In the genomic region with DNA sequence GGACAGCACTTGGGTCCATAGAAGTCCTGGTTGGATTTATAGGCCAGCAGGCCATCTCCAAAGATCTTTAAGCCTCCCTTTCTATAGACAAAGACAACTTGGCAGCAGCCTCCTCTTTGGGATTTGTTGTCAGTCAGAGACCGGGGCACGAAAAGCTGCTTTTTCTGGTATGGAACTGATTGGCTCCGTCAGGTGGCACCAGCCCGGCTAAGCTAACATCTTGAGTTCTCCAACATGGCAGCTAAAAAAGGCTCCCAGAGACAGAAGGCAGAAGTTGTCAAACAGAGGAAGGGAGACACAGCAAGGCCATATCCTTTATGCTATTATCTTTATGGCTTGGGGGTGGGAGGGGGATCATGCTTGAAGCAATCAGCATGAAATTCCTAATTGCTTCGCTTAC, we compare ENCODE assay signal across 15 mouse cellular contexts.
DNase-seq lines count a peak whose midpoint lies in the region; ATAC-seq lines count a peak whose summit lies in the region.
"Had no signal": no experiment of that assay in that cellular context is flagged by ENCODE, and none has a peak within 500 bp of the region (broad histone marks: within the 10 kb centered on the region; RNA-seq: fewer than 3 reads in every experiment).

No protein-coding gene starts in this region.

- H3K4me3 ChIP-seq in forebrain, embryonic 10.5 days, result peak overlapping the region; percentile 1; the same call in 1 of the 2 replicates
- no peak overlapping the region for H3K4me3 ChIP-seq in forebrain, embryonic 16.5 days (replicated peaks; ENCODE audit: low read length)
- no peak overlapping the region for H3K4me3 ChIP-seq in midbrain, embryonic 10.5 days
- H3K4me3 ChIP-seq in midbrain, embryonic 16.5 days (ENCODE audit: low read depth, low read length), result no peak overlapping the region
- no peak overlapping the region for H3K4me3 ChIP-seq in midbrain, embryonic 11.5 days (ENCODE audit: low read depth, low read length)
- H3K4me3 ChIP-seq: heart, adult 2 months; hindbrain, embryonic 15.5 days had no signal

- no peaks in the 10 kb centered on the region for H3K9me3 ChIP-seq in forebrain, embryonic 10.5 days
- no peaks in the 10 kb centered on the region for H3K9me3 ChIP-seq in forebrain, embryonic 16.5 days (ENCODE audit: control insufficient read depth, low read length)
- no peaks in the 10 kb centered on the region for H3K9me3 ChIP-seq in midbrain, embryonic 10.5 days (replicated peaks)
- H3K9me3 ChIP-seq in midbrain, embryonic 16.5 days (replicated peaks; ENCODE audit: control insufficient read depth, low read length, poor library complexity, severe bottlenecking), result no peaks in the 10 kb centered on the region
- no peaks in the 10 kb centered on the region for H3K9me3 ChIP-seq in midbrain, embryonic 11.5 days (ENCODE audit: control insufficient read depth, low read length)
- H3K9me3 ChIP-seq: hindbrain, embryonic 15.5 days had no signal

- no peak overlapping the region for H3K27ac ChIP-seq in forebrain, embryonic 10.5 days
- no peak overlapping the region for H3K27ac ChIP-seq in forebrain, embryonic 16.5 days (ENCODE audit: low read length)
- peak overlapping the region; percentile 55 for H3K27ac ChIP-seq in midbrain, embryonic 10.5 days (replicated peaks)
- no peak overlapping the region; the same call in 1 of the 2 replicates for H3K27ac ChIP-seq in midbrain, embryonic 16.5 days (ENCODE audit: low read length)
- H3K27ac ChIP-seq in midbrain, embryonic 11.5 days (ENCODE audit: low read depth, low read length), result no peak overlapping the region; the same call in 1 of the 2 replicates
- H3K27ac ChIP-seq: heart, adult 2 months; liver, embryonic 14.5 days had no signal

- no peak for DNase-seq in forebrain, embryonic 10.5 days (ENCODE audit: extremely low spot score, low spot score)
- no peak for DNase-seq in midbrain, embryonic 10.5 days (ENCODE audit: low spot score)
- DNase-seq in midbrain, embryonic 11.5 days (ENCODE audit: low spot score, missing footprints), result peak; percentile 87
- no peak for DNase-seq in right cerebral cortex, postnatal 4 days
- no peak for DNase-seq in adrenal gland, adult 2 months
- no peak for DNase-seq in urinary bladder, postnatal 25 days (ENCODE audit: low spot score)
- DNase-seq: cerebellum, adult 11-12 months; heart, adult 2 months; lung, postnatal 14 days; thymus, adult 18-20 months had no signal

- H3K27me3 ChIP-seq in forebrain, embryonic 10.5 days (ENCODE audit: poor library complexity, severe bottlenecking), result peaks cover 57% of the 10 kb centered on the region
- H3K27me3 ChIP-seq in forebrain, embryonic 16.5 days (replicated peaks; ENCODE audit: control insufficient read depth, insufficient read depth, low read length), result peaks cover 3% of the 10 kb centered on the region; the same call in 1 of the 2 replicates
- H3K27me3 ChIP-seq in midbrain, embryonic 10.5 days (ENCODE audit: low read depth, poor library complexity, severe bottlenecking), result peaks cover 12% of the 10 kb centered on the region; the same call in 1 of the 2 replicates
- no peaks in the 10 kb centered on the region for H3K27me3 ChIP-seq in midbrain, embryonic 16.5 days (ENCODE audit: control insufficient read depth, insufficient read depth, low read depth, low read length)
- H3K27me3 ChIP-seq in midbrain, embryonic 11.5 days (ENCODE audit: control insufficient read depth, insufficient read depth, low read length), result no peaks in the 10 kb centered on the region; the same call in 1 of the 2 replicates
- H3K27me3 ChIP-seq: CH12.LX; hindbrain, embryonic 15.5 days had no signal

- peaks cover 65% of the 10 kb centered on the region for H3K4me1 ChIP-seq in forebrain, embryonic 10.5 days
- peaks cover 45% of the 10 kb centered on the region for H3K4me1 ChIP-seq in forebrain, embryonic 16.5 days (replicated peaks; ENCODE audit: control insufficient read depth, insufficient read depth, low read length)
- peaks cover 66% of the 10 kb centered on the region for H3K4me1 ChIP-seq in midbrain, embryonic 10.5 days
- peaks cover 55% of the 10 kb centered on the region for H3K4me1 ChIP-seq in midbrain, embryonic 16.5 days (ENCODE audit: control insufficient read depth, insufficient read depth, low read length)
- H3K4me1 ChIP-seq in midbrain, embryonic 11.5 days (ENCODE audit: control insufficient read depth, insufficient read depth, low read length), result peaks cover 35% of the 10 kb centered on the region

- H3K36me3 ChIP-seq in forebrain, embryonic 10.5 days (replicated peaks), result peaks cover 6% of the 10 kb centered on the region; the same call in 1 of the 2 replicates
- H3K36me3 ChIP-seq in forebrain, embryonic 16.5 days (ENCODE audit: control insufficient read depth, insufficient read depth), result no peaks in the 10 kb centered on the region
- peaks cover 8% of the 10 kb centered on the region for H3K36me3 ChIP-seq in midbrain, embryonic 10.5 days
- H3K36me3 ChIP-seq in midbrain, embryonic 16.5 days (ENCODE audit: control insufficient read depth, insufficient read depth, low read length), result no peaks in the 10 kb centered on the region
- no peaks in the 10 kb centered on the region for H3K36me3 ChIP-seq in midbrain, embryonic 11.5 days (ENCODE audit: control insufficient read depth, insufficient read depth, low read length)
- H3K36me3 ChIP-seq: hindbrain, embryonic 15.5 days had no signal

- H3K4me2 ChIP-seq in forebrain, embryonic 16.5 days (ENCODE audit: low read length), result no peak overlapping the region
- no peak overlapping the region for H3K4me2 ChIP-seq in midbrain, embryonic 16.5 days (ENCODE audit: low read length)
- no peak overlapping the region for H3K4me2 ChIP-seq in midbrain, embryonic 11.5 days

- WGBS in forebrain, embryonic 10.5 days, result 40% methylated on average over 5 of the region's 5 CpGs
- 10% methylated on average over 5 of the region's 5 CpGs for WGBS in forebrain, embryonic 16.5 days
- 39% methylated on average over 5 of the region's 5 CpGs for WGBS in midbrain, embryonic 10.5 days
- WGBS in midbrain, embryonic 16.5 days, result 11% methylated on average over 5 of the region's 5 CpGs
- 30% methylated on average over 5 of the region's 5 CpGs for WGBS in midbrain, embryonic 11.5 days

- no peak overlapping the region for H3K9ac ChIP-seq in forebrain, embryonic 16.5 days (replicated peaks; ENCODE audit: low read depth, low read length)
- no peak overlapping the region for H3K9ac ChIP-seq in midbrain, embryonic 16.5 days (ENCODE audit: low read depth, low read length)
- H3K9ac ChIP-seq in midbrain, embryonic 11.5 days (ENCODE audit: low read length), result no peak overlapping the region
- H3K9ac ChIP-seq: hindbrain, embryonic 15.5 days; liver, embryonic 14.5 days had no signal

- ATAC-seq in forebrain, embryonic 16.5 days, result no peak
- no peak for ATAC-seq in midbrain, embryonic 16.5 days
- ATAC-seq in midbrain, embryonic 11.5 days (ENCODE audit: low FRiP score), result no peak
